Mouse (Mus musculus): Measurements from ENCODE around the gene Gm11733. TPM values are rescaled to one million over a fixed set of nuclear protein-coding genes. Genes with fewer than 3 reads are reported as not detected.

The Gm11733 gene
- polyA plus RNA-seq, 1 experiment from 2014 or later, result not detected

DNA sequence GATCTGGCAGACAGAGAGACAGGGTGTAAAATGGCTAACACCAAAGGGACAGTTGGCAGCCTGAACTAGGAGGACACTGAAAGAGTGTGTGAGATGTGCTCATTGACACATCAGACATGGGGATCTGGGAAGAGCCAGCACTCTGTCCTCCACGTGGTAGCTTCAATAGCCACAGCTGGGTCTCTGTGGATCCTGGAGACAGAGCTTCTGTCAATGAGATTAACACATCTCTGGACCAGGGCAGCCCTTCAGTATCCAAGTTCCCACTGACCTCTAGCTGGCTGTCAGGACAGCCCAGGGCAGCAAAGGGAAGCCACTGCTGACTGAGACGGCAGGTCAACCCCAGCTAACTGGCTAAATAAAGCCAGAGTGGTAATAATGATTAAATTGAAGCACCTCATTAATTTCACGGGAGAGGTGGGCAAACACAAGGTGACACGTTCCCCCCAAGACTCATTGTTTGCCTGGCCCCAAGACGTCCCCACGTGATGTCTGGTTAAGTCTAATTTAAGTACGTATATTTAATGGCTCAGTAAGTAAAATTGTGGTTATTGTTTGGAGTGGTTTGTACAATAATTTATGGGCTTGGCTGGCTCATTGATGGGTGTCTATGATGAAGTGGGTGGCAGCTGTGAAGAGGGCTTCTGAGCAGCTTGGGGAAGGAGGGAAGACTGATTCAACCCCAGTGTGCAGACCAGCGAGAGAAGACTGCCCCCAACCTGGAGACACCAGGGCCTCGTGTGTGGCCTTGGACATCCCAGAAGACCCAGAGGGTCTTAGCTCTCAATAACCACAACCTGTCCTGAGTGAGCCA lies 51.5 kb downstream of the Gm11733 start:
- Histone ChIP-seq H3K9me3 (replicated peaks) (no peaks in the 10 kb centered on the region), H3K4me1 (replicated peaks) (peaks cover 2% of the 10 kb centered on the region; the same call in 1 of the 2 replicates), H3K4me2 (no peak overlapping the region), H3K27me3 (replicated peaks) (peaks cover 25% of the 10 kb centered on the region), H3K36me3 (no peaks in the 10 kb centered on the region), H3K27ac (ENCODE audit: poor library complexity, severe bottlenecking) (no peak overlapping the region), H3K4me3 (no peak overlapping the region), H3K9ac (no peak overlapping the region)
- 63% methylated on average over 9 of the region's 9 CpGs for WGBS
- ATAC-seq (ENCODE audit: insufficient number of reproducible peaks, low FRiP score), result no peak

GRCm38 (mm10) chr11:117536586-117536985 lies 52.4 kb downstream of the Gm11733 start:
- peak; percentile 58; the same call in 1 of the 2 replicates for ATAC-seq (ENCODE audit: insufficient number of reproducible peaks, low FRiP score)
- Histone ChIP-seq H3K27me3 (replicated peaks) (peaks cover 27% of the 10 kb centered on the region), H3K4me2 (no peak overlapping the region), H3K4me1 (replicated peaks) (peaks cover 11% of the 10 kb centered on the region), H3K9ac (no peak overlapping the region), H3K36me3 (no peaks in the 10 kb centered on the region), H3K27ac (ENCODE audit: poor library complexity, severe bottlenecking) (no peak overlapping the region), H3K4me3 (no peak overlapping the region), H3K9me3 (replicated peaks) (no peaks in the 10 kb centered on the region)
- 55% methylated on average over 3 of the region's 3 CpGs for WGBS

Other genes with a start within 250 kb of the Gm11733 start
- gene Tnrc6c, start 169.9 kb downstream of the Gm11733 start, polyA plus RNA-seq (2016; fragmentation: Nextera tagmentation; extraction: Ambion mirVana), result 7.6 and 8.2 TPM in 2 replicates